Mouse (Mus musculus): Measurements from ENCODE around the gene Ugdh. TPM values are rescaled to one million over a fixed set of nuclear protein-coding genes. Genes with fewer than 3 reads are reported as not detected.
A peak's percentile ranks its signal among the peaks of the same experiment; 100 is the strongest.
"Not testable (repeated sequence)": the region's sequence is repeated elsewhere in the genome, so short reads cannot be mapped to it uniquely, and the experiment has no call there.

The Ugdh gene
- 39.2 and 40.0 TPM in 2 replicates for polyA plus RNA-seq (2012; rRNA removed)

DNA sequence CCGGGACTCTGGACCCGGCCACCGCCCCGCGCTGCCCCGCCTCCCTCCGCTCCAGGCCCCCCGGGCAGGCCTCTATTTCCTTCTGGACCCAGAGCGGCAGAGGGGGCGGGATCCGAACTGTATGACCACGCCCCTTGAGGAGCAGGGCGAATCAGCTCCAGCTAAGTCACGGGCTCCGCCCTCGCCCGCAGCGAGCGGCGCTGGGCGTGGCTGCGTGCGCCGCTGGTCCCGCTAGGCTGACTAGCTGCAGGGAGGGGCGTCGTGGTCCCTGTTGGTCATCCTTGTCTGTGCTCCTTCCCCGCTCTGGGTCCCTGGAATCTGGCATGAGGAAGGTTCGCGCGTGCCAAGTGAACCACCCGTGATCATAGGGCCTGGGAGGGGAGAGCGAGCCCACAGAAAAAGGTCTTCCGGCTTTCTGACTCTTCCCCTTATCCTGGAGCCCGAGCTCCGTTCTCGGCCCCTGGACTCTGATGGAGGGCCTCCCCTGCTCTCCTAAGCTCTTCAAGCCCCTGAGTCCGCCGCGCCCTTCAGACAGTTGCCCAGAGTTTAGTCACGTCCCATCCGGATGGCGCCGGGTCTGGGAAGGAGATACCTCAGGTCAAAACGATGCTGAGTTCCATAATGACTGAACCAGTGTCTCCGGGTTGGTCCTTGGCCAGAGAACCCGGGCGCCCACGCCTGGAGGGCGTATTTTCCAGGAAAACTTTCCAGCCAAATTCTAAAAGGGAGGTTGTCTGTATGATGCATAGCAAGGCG, at the start of gene Ugdh:
Ugdh (minus strand) TSS at position 144 of the 756 bp plus-strand sequence.
- TF ChIP-seq CTCF (IDR thresholded peaks at IDR 0.05; ENCODE audit: borderline replicate concordance, extremely low read depth, insufficient read depth, insufficient read length) = no peak
- peak; percentile 88 for TF ChIP-seq POLR2A (IDR thresholded peaks at IDR 0.05; ENCODE audit: borderline replicate concordance, extremely low read depth, insufficient read depth, insufficient read length, poor library complexity, severe bottlenecking)
- DNase-seq (ENCODE audit: low read depth) = peak; percentile 99

DNA sequence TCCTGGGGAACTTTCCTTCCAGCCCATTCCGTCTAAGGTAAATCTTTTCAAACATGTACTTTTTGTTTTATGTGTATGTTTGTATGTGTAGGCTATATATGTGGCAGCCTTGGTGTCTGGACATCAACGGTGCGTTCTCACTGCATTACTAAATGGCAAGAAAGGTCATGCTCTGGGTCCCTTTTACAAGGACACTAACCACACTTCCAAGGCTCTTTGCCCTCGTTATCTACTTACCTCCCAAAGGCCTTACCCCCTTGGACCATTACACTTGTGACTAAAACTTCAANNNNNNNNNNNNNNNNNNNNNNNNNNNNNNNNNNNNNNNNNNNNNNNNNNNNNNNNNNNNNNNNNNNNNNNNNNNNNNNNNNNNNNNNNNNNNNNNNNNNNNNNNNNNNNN, 47.2 kb upstream of the Ugdh start:
- no peak for TF ChIP-seq POLR2A (IDR thresholded peaks at IDR 0.05; ENCODE audit: borderline replicate concordance, extremely low read depth, insufficient read depth, insufficient read length, poor library complexity, severe bottlenecking)
- no peak for TF ChIP-seq CTCF (IDR thresholded peaks at IDR 0.05; ENCODE audit: borderline replicate concordance, extremely low read depth, insufficient read depth, insufficient read length)
- DNase-seq (ENCODE audit: low read depth) = no peak

DNA sequence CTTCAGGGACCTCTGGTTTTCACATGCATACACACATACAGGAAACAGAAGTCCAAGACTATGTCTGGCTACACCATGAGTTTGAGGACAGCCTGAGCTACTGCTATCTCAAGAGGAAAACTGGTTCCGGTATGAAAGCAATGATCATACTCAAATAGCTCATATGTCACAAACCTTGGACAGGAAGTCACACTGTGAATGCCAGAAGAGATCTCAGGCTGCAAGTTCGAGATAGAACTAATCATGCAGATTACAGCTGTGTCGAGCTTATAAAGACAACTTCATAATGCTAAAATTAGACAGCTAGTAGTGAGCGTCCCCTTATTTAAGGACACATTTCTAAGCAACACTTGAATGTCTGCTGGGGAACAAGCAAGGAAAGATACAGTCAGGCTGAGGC, 44.8 kb upstream of the Ugdh start:
- no peak for TF ChIP-seq POLR2A (IDR thresholded peaks at IDR 0.05; ENCODE audit: borderline replicate concordance, extremely low read depth, insufficient read depth, insufficient read length, poor library complexity, severe bottlenecking)
- no peak for DNase-seq (ENCODE audit: low read depth)

DNA sequence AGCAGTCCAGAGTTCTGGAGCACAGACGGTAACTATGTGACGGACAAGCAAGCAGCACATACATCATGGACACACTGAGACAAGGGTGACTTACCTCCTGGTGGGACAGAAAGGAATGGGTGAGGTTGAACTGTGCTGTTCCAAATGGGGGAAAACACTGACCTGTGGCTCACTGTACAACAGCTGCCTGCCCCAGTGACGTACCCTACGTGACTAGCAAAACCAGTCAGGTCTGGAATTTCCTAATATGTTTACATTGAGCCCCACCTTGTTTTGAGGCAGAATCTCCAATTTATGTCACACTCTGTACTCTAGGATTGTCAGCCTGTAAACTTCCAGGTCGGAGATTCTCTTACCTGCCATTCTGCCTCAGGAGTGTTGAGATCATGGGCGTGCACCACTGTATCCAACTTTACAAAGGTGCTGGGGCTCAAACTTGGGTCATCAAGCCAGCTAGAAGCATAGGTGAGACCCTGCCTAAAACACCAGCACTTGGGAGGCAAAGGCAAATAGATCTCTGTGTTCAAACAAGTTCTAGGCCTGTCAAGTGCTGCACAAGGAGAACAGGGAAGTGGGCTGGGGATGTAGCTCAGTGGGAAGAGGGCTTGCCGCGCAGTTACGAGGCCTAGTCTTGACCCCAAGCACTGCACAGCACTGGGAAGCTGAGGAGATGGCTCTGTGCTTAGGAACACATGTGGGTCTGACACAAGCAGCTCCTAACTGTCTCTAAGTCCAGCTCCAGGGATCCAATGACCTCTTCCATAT, 44.1 kb upstream of the Ugdh start:
- no peak for TF ChIP-seq CTCF (IDR thresholded peaks at IDR 0.05; ENCODE audit: borderline replicate concordance, extremely low read depth, insufficient read depth, insufficient read length)
- no peak for TF ChIP-seq POLR2A (IDR thresholded peaks at IDR 0.05; ENCODE audit: borderline replicate concordance, extremely low read depth, insufficient read depth, insufficient read length, poor library complexity, severe bottlenecking)
- DNase-seq (ENCODE audit: low read depth) = no peak

DNA sequence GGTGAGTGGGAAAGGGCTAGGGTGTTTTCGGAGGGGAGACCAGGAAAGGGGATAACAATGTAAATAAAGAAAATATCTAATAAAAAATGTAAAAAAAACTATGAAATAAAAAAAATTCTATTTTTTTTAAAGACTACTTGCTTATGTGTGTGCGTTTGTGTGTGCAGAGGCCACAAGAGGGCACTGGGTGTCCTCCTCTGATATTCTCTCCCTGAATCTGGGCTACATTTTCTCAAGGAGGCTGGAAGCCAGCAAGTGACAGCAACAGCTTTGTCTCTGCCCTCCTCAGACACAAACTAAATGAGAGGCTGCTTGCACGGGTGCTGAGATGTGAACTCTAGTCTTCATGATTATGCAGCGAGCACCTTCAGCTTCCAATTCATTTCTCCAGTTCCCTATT, 42.5 kb upstream of the Ugdh start:
- peak; percentile 34; the same call in 1 of the 2 replicates for TF ChIP-seq CTCF (IDR thresholded peaks at IDR 0.05; ENCODE audit: borderline replicate concordance, extremely low read depth, insufficient read depth, insufficient read length)
- TF ChIP-seq POLR2A (IDR thresholded peaks at IDR 0.05; ENCODE audit: borderline replicate concordance, extremely low read depth, insufficient read depth, insufficient read length, poor library complexity, severe bottlenecking) = no peak
- peak; percentile 52 for DNase-seq (ENCODE audit: low read depth)

DNA sequence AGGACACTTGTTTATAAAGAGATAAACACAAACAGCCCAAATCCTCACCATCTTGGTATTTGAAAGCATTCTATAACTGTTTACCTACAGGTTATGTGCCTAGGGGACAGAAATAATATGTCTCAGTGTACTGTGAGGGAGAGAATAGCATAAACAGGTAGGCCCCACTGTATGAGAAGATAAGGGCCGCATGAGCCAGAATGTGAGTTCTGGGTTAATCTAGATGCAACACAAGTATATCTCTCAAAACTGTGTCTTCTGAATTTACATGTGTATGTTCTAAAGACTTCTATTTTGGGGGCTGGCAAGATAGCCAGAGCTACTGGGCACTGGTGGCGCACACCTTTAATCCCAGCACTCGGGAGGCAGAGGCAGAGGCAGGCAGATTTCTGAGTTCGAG, 41.0 kb upstream of the Ugdh start:
- DNase-seq (ENCODE audit: low read depth) = not testable (repeated sequence)

DNA sequence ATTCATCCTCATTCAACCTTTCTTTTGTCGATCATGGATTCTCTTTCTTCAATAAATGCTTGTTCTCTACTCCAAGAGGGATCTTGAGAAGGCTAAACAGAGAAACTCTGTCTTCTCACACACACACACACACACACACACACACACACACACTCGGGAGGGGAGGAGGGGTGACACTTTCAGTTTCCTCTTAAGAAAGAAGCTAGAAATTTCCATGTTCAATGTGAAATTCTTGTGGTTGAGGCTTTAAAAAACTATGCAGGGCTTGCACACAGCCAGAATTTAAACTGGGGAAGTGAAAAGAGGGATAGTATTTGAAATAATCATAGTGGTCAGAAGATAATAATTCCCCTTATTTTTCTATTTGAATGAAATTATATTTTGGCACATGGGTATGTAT, 40.1 kb upstream of the Ugdh start:
- DNase-seq (ENCODE audit: low read depth) = no peak
- TF ChIP-seq CTCF (IDR thresholded peaks at IDR 0.05; ENCODE audit: borderline replicate concordance, extremely low read depth, insufficient read depth, insufficient read length) (no peak), POLR2A (IDR thresholded peaks at IDR 0.05; ENCODE audit: borderline replicate concordance, extremely low read depth, insufficient read depth, insufficient read length, poor library complexity, severe bottlenecking) (no peak)

DNA sequence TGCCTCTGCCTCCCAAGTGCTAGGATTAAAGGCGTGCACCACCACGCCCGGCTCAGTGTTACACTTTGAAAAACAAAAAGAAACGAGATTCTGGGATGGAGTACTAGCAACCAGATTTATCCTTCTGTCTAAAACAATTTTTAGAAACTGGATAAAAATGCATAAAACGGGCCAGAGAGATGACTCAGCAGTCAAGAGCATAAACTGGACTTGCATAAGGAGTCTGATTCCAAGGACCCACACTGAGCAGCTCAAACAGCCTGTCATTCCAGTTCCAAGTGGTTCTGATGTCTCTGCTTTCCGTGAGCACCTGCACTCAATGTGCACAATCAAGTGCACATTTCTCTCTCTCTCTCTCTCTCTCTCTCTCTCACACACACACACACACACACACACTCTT, 34.0 kb upstream of the Ugdh start:
- no peak for DNase-seq (ENCODE audit: low read depth)
- no peak for TF ChIP-seq CTCF (IDR thresholded peaks at IDR 0.05; ENCODE audit: borderline replicate concordance, extremely low read depth, insufficient read depth, insufficient read length)

DNA sequence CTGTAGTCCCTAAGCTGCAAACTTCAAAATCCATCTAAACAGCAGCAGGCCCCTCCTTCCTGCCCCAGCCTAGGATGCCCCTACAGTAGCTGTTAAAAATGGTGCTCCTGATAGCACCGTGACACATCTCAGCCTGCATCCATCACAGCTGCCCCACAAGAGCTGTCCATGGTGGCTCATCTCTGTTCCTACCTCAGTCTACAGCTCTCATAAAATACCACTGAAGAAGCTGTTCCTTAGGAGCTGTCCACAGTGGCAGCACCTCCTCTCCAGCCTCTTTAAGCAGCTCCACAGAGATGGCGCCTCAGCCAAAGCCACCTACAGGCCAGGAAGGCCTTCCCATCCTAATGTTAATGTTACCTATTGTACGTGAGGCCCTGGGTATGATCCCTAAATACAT, 31.2 kb upstream of the Ugdh start:
- TF ChIP-seq CTCF (IDR thresholded peaks at IDR 0.05; ENCODE audit: borderline replicate concordance, extremely low read depth, insufficient read depth, insufficient read length) = no peak
- TF ChIP-seq POLR2A (IDR thresholded peaks at IDR 0.05; ENCODE audit: borderline replicate concordance, extremely low read depth, insufficient read depth, insufficient read length, poor library complexity, severe bottlenecking) = no peak
- DNase-seq (ENCODE audit: low read depth) = no peak

DNA sequence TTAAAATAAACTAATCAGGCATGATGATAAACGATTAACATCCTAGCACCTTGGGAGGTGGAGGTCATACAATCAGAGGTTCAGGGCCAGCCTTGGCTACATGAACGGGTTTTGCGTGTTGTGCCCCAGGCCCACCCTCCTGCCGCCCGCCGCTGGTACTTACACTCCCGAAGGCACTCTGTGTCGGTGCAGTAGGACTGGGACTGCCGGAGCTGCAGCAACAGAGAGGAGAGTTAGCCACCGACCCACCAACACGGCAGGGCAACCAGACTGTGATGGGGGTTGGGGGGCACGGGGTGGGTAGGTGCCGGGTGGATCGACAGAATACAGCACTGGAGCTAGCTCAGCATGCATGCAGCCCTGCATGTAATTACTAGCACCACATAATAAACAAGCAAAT, 24.6 kb upstream of the Ugdh start:
- no peak for TF ChIP-seq POLR2A (IDR thresholded peaks at IDR 0.05; ENCODE audit: borderline replicate concordance, extremely low read depth, insufficient read depth, insufficient read length, poor library complexity, severe bottlenecking)
- no peak for TF ChIP-seq CTCF (IDR thresholded peaks at IDR 0.05; ENCODE audit: borderline replicate concordance, extremely low read depth, insufficient read depth, insufficient read length)
- no peak for DNase-seq (ENCODE audit: low read depth)

DNA sequence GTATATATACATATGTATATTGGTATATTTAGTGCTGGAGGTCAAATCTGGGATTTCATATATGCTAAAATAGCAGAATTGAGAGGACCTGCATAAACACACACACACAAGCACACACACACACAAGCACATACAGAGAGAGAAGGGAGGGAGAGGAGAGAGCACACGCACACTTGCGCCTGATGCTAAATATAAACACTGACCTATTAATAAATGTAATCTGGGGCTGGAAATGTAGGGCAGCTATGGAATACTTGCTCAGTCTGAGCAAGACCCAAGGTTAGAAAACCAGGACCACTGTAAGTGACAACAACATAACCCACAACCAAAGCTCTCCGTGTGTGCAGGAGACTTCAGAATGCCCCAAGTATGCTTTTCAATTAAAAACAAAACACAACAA, 23.7 kb upstream of the Ugdh start:
- no peak for TF ChIP-seq CTCF (IDR thresholded peaks at IDR 0.05; ENCODE audit: borderline replicate concordance, extremely low read depth, insufficient read depth, insufficient read length)
- no peak for TF ChIP-seq POLR2A (IDR thresholded peaks at IDR 0.05; ENCODE audit: borderline replicate concordance, extremely low read depth, insufficient read depth, insufficient read length, poor library complexity, severe bottlenecking)
- no peak for DNase-seq (ENCODE audit: low read depth)

DNA sequence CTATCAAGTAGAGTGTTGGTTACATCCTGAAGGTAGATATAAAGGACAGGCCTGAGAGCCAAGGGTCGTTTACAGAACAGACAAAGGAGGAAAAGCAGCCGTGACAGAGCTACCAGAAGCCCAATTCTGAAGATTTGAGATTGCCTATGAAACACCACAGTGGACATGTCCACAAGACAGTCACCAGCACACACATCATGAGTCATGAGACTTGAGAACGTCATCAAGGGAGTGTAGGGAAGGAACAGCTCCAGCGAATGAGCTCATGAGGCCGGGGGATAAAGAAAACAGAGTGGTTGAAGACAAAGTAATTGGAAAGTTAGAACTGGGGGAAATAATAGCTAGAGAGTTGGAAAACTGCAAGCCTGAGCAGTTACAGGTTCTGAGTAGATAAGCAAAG, 22.1 kb upstream of the Ugdh start:
- no peak for TF ChIP-seq POLR2A (IDR thresholded peaks at IDR 0.05; ENCODE audit: borderline replicate concordance, extremely low read depth, insufficient read depth, insufficient read length, poor library complexity, severe bottlenecking)
- no peak for TF ChIP-seq CTCF (IDR thresholded peaks at IDR 0.05; ENCODE audit: borderline replicate concordance, extremely low read depth, insufficient read depth, insufficient read length)
- DNase-seq (ENCODE audit: low read depth) = no peak
